Mouse (Mus musculus): Measurements from ENCODE around the gene Card11.

DNA sequence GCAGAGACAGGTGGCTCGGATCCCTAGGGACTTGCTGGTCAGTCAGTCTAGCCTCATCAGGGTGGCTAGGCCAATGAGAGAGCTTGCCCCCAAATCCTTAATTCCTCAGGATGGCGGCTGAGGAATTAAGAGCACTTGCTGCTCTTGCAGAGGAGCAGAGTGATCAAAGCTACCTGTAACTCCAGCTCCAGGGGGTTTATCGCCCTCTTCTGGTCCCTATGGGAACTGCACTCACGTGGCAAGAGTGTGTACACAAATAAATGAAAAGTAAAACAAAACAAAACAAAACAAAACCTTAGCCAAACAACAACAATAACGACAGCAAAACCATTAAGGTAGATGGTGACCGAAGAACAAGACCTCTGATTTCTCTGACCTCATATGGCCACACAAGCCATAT is 121.7 kb downstream of the Card11 start:
- TF ChIP-seq GATA1 (IDR thresholded peaks at IDR 0.05; ENCODE audit: borderline replicate concordance, low read length) (no peak), FLI1 (IDR thresholded peaks at IDR 0.05; ENCODE audit: low read length) (no peak)
